Mouse (Mus musculus): ENCODE data around the gene Akap1. TPM values are rescaled to one million over a fixed set of nuclear protein-coding genes. Genes with fewer than 3 reads are reported as not detected.
"Not testable (repeated sequence)": the region's sequence is repeated elsewhere in the genome, so short reads cannot be mapped to it uniquely, and the experiment has no call there.

The Akap1 gene
- total and polyA plus RNA-seq, 3 experiments, result 125 to 141 (median 140) TPM

DNA sequence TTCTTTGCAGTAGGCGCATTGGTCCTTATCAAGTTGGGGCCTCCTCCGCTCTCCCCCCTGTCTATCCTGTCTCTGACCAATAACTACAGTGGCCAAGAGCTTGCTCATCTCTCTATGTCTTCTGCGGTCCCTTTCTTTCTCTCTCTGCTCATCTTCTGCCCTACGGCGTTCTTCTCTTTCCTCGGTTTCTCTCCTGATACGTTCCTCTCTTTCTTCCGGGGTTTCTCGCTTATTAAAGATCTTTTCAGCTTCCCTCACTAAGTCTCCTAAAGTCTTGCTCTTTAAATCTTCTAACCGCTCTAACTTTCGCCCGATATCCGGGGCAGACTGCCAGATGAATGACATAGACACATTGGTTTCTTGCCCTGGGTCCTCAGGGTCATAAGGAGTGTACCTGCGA is 29.9 kb upstream of the Akap1 start:
- 90% methylated on average over 11 of the region's 14 CpGs for WGBS
- intact Hi-C loops (cut with DNase I); H3K27me3 ChIP-seq (ENCODE audit: control insufficient read depth, insufficient read depth, low read length); H3K79me2 ChIP-seq (replicated peaks; ENCODE audit: control insufficient read depth, insufficient read depth, low read length); H3K36me3 ChIP-seq (ENCODE audit: control insufficient read depth, insufficient read depth, low read length); H3K9ac ChIP-seq (ENCODE audit: low read depth, low read length); DNase-seq; H3K27ac ChIP-seq; H3K4me3 ChIP-seq; H3K4me1 ChIP-seq (ENCODE audit: control insufficient read depth, insufficient read depth, low read length): not testable (repeated sequence)

DNA sequence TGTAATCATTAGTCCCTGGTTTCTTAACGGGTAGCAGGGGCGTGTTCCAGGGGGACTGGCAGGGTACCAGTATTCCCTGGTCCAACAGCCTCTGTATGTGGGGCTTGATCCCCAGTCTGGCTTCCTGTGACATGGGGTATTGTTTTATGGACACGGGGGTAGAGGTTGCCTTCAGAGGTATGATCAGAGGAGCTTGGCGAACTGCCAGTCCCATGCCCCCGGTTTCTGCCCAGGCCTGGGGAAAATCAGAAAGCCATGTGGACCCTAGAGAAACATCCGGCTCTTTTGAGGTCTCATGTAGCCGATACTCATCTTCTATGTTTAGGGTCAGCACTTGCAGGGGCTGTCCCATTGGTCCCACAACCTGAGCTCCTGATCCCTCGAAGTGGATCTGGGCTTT is 29.1 kb upstream of the Akap1 start:
- peak in 1 of 2 experiments; percentile 32 for DNase-seq
- intact Hi-C loops (cut with DNase I); H3K4me1 ChIP-seq (ENCODE audit: control insufficient read depth, insufficient read depth, low read length); H3K27ac ChIP-seq; H3K36me3 ChIP-seq (ENCODE audit: control insufficient read depth, insufficient read depth, low read length); H3K9ac ChIP-seq (ENCODE audit: low read depth, low read length); H3K27me3 ChIP-seq (ENCODE audit: control insufficient read depth, insufficient read depth, low read length); H3K4me3 ChIP-seq; H3K79me2 ChIP-seq (replicated peaks; ENCODE audit: control insufficient read depth, insufficient read depth, low read length): not testable (repeated sequence)
- WGBS, result 76% methylated on average over 3 of the region's 8 CpGs

DNA sequence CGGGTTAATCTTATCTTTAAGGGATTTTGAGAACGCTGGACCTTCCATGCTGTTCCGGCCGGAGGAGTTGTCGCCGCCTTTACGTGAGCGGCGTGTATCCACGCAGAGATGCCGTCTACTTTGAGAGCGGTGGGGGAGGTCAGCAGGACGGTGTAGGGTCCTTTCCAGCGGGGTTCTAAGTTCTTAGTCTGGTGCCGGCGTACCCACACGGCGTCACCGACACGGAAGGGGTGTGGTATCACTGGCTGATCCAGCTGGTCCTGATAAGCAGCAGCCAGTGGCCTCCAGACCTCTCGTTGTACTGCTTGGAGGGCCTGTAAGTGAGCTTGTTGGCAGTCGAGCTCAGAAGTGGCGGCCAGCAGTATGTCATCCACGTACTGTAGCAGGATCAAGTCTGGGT is 28.4 kb upstream of the Akap1 start:
- DNase-seq, result peak; percentile 37 to 42
- intact Hi-C loops (cut with DNase I); H3K27me3 ChIP-seq (ENCODE audit: control insufficient read depth, insufficient read depth, low read length); H3K4me1 ChIP-seq (ENCODE audit: control insufficient read depth, insufficient read depth, low read length); H3K79me2 ChIP-seq (replicated peaks; ENCODE audit: control insufficient read depth, insufficient read depth, low read length); H3K27ac ChIP-seq; H3K9ac ChIP-seq (ENCODE audit: low read depth, low read length); H3K4me3 ChIP-seq; H3K36me3 ChIP-seq (ENCODE audit: control insufficient read depth, insufficient read depth, low read length): not testable (repeated sequence)
- whole genome bisulfite sequencing, result 76% methylated on average over 23 of the region's 24 CpGs

DNA sequence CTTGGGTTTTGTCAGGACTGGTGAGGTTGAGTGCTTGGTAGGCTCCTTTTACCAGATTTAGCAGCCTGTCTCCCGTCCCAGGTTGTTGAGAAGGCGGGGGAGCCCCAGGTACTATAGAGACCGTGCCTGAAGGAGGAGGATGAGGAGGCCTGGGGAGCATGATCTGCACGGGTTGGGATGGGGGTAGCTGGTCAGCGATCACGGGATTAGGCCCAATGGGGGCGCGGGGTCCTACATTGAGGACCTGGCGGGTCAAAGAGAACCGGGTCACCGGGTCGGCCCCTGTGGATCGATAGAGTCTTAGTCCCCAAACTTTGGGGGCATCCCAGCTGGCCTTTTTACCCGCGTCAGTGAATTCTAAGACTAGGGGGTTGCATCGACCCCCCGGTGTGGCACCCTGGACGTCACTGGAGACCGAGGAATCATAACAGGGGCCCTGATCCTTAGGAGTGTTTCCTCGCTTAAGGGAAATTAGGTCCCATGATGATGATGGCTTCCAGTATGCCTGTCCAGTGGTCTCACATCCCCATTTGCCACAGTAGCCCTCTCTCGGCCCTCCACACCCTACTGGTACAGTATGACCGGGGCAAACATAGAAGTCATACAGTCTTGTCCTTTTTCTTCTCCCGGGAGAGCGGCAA is 27.7 kb upstream of the Akap1 start:
- H3K4me3 ChIP-seq; intact Hi-C loops (cut with DNase I); H3K9ac ChIP-seq (ENCODE audit: low read depth, low read length); H3K27ac ChIP-seq; H3K27me3 ChIP-seq (ENCODE audit: control insufficient read depth, insufficient read depth, low read length); H3K36me3 ChIP-seq (ENCODE audit: control insufficient read depth, insufficient read depth, low read length); H3K4me1 ChIP-seq (ENCODE audit: control insufficient read depth, insufficient read depth, low read length); H3K79me2 ChIP-seq (replicated peaks; ENCODE audit: control insufficient read depth, insufficient read depth, low read length): not testable (repeated sequence)
- DNase-seq, result peak; percentile 58 to 69
- WGBS, result 98% methylated on average over 20 of the region's 24 CpGs

DNA sequence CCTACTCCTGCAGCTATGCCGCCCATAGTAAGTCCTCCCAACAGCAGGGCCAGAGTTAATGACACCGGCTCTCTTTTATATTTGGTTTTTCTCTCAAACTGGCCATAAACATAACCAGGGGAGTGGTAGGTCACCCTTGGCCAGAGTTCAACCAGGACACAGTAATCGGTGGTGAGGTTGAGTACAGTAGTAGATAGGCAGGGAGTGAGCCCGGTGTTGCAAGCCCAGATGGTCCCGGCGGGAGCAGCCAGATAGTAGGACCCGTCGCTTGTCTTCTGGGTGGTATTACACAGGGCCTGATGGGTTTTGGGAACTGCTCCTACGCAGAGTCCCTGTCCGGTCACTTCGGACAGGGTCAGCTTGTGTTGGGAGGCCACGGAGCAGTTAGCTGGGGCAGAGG is 27.1 kb upstream of the Akap1 start:
- H3K9ac ChIP-seq (ENCODE audit: low read depth, low read length); intact Hi-C loops (cut with DNase I): not testable (repeated sequence)
- DNase-seq, result peak; percentile 31 to 44

DNA sequence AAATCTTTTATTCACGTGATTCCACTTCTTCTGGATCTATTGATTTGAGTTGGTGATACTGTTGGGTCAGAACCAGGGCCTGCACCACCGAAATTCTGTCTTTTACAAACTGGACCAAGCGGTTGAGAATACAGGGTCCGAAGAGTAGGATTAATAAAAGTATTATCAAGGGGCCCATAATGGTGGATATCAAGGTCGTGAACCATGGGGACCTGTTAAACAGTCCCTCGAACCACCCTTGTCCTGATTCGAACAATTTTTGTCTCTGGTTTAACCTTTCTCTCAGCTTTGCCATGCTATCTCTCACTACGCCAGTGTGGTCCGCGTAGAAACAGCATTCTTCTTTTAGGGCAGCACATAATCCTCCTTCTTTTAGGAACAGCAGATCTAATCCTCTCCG is 26.5 kb upstream of the Akap1 start:
- WGBS, result 91% methylated on average over 7 of the region's 11 CpGs

More for the DNA sequence above, 27.1 kb upstream of the Akap1 start:
- H3K36me3 ChIP-seq (ENCODE audit: control insufficient read depth, insufficient read depth, low read length); H3K79me2 ChIP-seq (replicated peaks; ENCODE audit: control insufficient read depth, insufficient read depth, low read length); H3K27me3 ChIP-seq (ENCODE audit: control insufficient read depth, insufficient read depth, low read length); H3K27ac ChIP-seq; H3K4me1 ChIP-seq (ENCODE audit: control insufficient read depth, insufficient read depth, low read length); H3K4me3 ChIP-seq: not testable (repeated sequence)
- WGBS, result 92% methylated on average over 11 of the region's 12 CpGs

DNA sequence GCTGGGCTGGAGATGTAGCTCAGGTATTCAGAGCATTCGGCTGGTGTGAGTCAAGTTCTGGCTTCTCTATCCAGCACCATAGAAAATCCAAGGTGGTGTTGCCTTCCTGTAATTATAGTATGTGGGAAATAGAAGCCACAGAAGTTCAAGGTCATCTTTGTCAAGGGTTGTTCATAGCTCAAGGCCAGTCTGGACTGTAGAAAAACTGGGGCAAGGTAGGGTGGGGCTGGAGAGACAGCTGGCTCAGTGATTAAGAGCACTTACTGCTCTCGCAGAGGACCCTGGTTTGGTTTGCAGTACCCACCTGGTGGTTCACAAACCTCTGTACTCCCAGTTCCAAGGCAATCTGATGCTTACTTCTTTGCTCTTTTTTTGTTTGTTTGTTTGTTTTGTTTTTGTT is 24.6 kb upstream of the Akap1 start:
- no peak overlapping the region for H3K9ac ChIP-seq (ENCODE audit: low read depth, low read length)
- WGBS, result 62% methylated on average over 2 of the region's 2 CpGs

More for the DNA sequence above, 26.5 kb upstream of the Akap1 start:
- H3K36me3 ChIP-seq (ENCODE audit: control insufficient read depth, insufficient read depth, low read length); H3K27me3 ChIP-seq (ENCODE audit: control insufficient read depth, insufficient read depth, low read length); intact Hi-C loops (cut with DNase I); DNase-seq; H3K9ac ChIP-seq (ENCODE audit: low read depth, low read length); H3K4me1 ChIP-seq (ENCODE audit: control insufficient read depth, insufficient read depth, low read length); H3K27ac ChIP-seq; H3K4me3 ChIP-seq; H3K79me2 ChIP-seq (replicated peaks; ENCODE audit: control insufficient read depth, insufficient read depth, low read length): not testable (repeated sequence)

More for the DNA sequence above, 24.6 kb upstream of the Akap1 start:
- Histone ChIP-seq H3K4me1 (ENCODE audit: control insufficient read depth, insufficient read depth, low read length) (no peaks in the 10 kb centered on the region), H3K27me3 (ENCODE audit: control insufficient read depth, insufficient read depth, low read length) (no peaks in the 10 kb centered on the region), H3K27ac (no peak overlapping the region), H3K79me2 (replicated peaks; ENCODE audit: control insufficient read depth, insufficient read depth, low read length) (no peaks in the 10 kb centered on the region; the same call in 1 of the 2 replicates), H3K4me3 (no peak overlapping the region), H3K36me3 (ENCODE audit: control insufficient read depth, insufficient read depth, low read length) (no peaks in the 10 kb centered on the region)
- TF ChIP-seq CTCF (IDR thresholded peaks at IDR 0.05), result no peak
- TF ChIP-seq EP300 (IDR thresholded peaks at IDR 0.05; ENCODE audit: insufficient read depth, low read depth, low read length), result no peak
- TF ChIP-seq POLR2A (IDR thresholded peaks at IDR 0.05; ENCODE audit: insufficient read depth, low read depth, low read length), result no peak
- intact Hi-C loops (cut with DNase I), result no loop called here
- no peak for DNase-seq

Measured in heart, adult 2 months (tissue).